Mouse (Mus musculus) myocyte (in vitro differentiated cells): ENCODE measurements around the gene Hjurp. TPM values are rescaled to one million over a fixed set of nuclear protein-coding genes. Genes with fewer than 3 reads are reported as not detected.

ENCODE experiments used
- H3K27me3 ChIP-seq: one replicate; pipeline ENCODE4 v1.6.1; 2011; ENCODE audit not compliant: control insufficient read depth, insufficient read depth, insufficient read length
- H3K36me3 ChIP-seq: one replicate; pipeline ENCODE4 v1.6.1; 2011; ENCODE audit not compliant: control insufficient read depth, insufficient read depth
- H3K4me2 ChIP-seq: one replicate; pipeline ENCODE4 v1.6.1; 2011; ENCODE audit warnings: low read depth, control low read depth
- H3K4me3 ChIP-seq: one replicate; pipeline ENCODE4 v1.5.1; 2011; ENCODE audit warnings: mild to moderate bottlenecking, control low read depth, moderate library complexity
- H3K79me2 ChIP-seq: one replicate; pipeline ENCODE4 v1.6.1; 2011; ENCODE audit not compliant: control insufficient read depth, insufficient read depth
- H3ac ChIP-seq: one replicate; pipeline ENCODE4 v1.6.1; 2011; ENCODE audit not compliant: control insufficient read depth, insufficient read length
- CEBPB ChIP-seq: IDR thresholded peaks from 2 replicates; pipeline ENCODE4 v1.6.1; 2011; ENCODE audit warnings: mild to moderate bottlenecking, moderate library complexity; ENCODE audit not compliant: poor library complexity, insufficient read depth, severe bottlenecking
- E2F4 ChIP-seq: IDR thresholded peaks from one replicate; pipeline ENCODE4 v1.6.1; 2011; ENCODE audit warnings: mild to moderate bottlenecking, control low read depth, moderate library complexity; ENCODE audit not compliant: insufficient read depth
- MAX ChIP-seq: IDR thresholded peaks from one replicate; pipeline ENCODE4 v1.6.1; 2011; ENCODE audit warnings: low read depth, mild to moderate bottlenecking, control low read depth
- MYOD1 ChIP-seq, 3 experiments: IDR thresholded peaks; one replicate each; pipeline ENCODE4 v1.6.1; 2011; ENCODE audit warnings: control low read depth in 2 of 3, low read depth in 2 of 3, mild to moderate bottlenecking in 2 of 3, moderate library complexity in 1 of 3; ENCODE audit not compliant: insufficient read length in 2 of 3, control insufficient read depth in 1 of 3
- MYOG ChIP-seq, 3 experiments: IDR thresholded peaks; one replicate each; pipeline ENCODE4 v1.6.1; 2011; ENCODE audit warnings: control low read depth in 2 of 3, low read depth in 2 of 3, mild to moderate bottlenecking in 2 of 3; ENCODE audit not compliant: insufficient read length in 2 of 3, control insufficient read depth in 1 of 3, insufficient read depth in 1 of 3
- POLR2A ChIP-seq: IDR thresholded peaks from one replicate; pipeline ENCODE4 v1.6.1; 2011; ENCODE audit warnings: low read depth, mild to moderate bottlenecking, control low read depth, moderate library complexity; ENCODE audit not compliant: insufficient read length
- POLR2AphosphoS2 ChIP-seq: IDR thresholded peaks from one replicate; pipeline ENCODE4 v1.6.1; 2011; ENCODE audit warnings: low read depth, control low read depth; ENCODE audit not compliant: insufficient read length
- REST ChIP-seq: IDR thresholded peaks from one replicate; pipeline ENCODE4 v1.6.1; 2011; ENCODE audit warnings: mild to moderate bottlenecking, control low read depth, moderate library complexity; ENCODE audit not compliant: insufficient read depth, insufficient read length
- SRF ChIP-seq: IDR thresholded peaks from one replicate; pipeline ENCODE4 v1.6.1; 2011; ENCODE audit warnings: low read depth; ENCODE audit not compliant: control insufficient read depth, insufficient read length
- TCF12 ChIP-seq: IDR thresholded peaks from one replicate; pipeline ENCODE4 v1.6.1; 2011; ENCODE audit warnings: mild to moderate bottlenecking, control low read depth; ENCODE audit not compliant: poor library complexity, insufficient read depth, severe bottlenecking
- TCF3 ChIP-seq: IDR thresholded peaks from one replicate; pipeline ENCODE4 v1.6.1; 2011; ENCODE audit warnings: low read depth, control low read depth; ENCODE audit not compliant: insufficient read length
- USF1 ChIP-seq: IDR thresholded peaks from one replicate; pipeline ENCODE4 v1.6.1; 2011; ENCODE audit warnings: low read depth, mild to moderate bottlenecking, control low read depth, moderate library complexity
- polyA plus RNA-seq: library from polyadenylated mRNA; unstranded; fragments of >200 nt; fragmentation: generic; extraction: Trizol; gene quantifications from one replicate; pipeline ENCODE4 v1.2.1, GENCODE M21; 2012; ENCODE audit warnings: missing spikeins

Hjurp gene
- polyA plus RNA-seq, 1 experiment: 37.7 TPM

DNA sequence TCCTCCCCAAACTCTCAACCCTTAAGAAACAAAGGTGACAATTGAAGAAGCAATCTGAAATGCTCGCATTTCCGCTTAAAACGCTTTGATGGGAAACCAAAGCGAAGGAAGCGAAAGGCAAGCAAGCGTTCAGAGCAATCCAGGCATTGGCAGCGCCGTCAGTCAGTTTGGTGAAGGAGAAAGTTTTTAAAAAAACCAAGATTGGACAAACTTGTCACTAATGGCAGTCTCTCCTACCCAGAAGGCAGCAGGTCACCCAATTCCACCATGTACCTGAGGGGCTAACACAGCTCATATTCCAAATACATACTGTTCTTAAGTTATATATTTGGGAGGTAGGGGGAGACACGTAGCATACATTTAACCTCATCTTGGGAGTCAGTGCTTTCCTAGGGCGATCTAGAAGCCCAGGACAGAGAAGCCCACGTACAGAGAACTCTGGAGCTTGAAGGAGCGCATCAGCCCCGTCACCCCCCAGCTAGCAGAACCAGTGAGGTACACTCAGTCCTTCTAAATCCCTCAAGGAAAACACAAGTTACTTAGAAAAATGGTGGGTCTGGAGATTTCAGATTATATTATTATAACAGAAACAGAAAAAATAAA is 2.3 kb downstream of the Hjurp start:
- H3K36me3 ChIP-seq: peaks cover 25% of the 10 kb centered on the region
- peak overlapping the region; percentile 44 for H3K4me3 ChIP-seq

DNA sequence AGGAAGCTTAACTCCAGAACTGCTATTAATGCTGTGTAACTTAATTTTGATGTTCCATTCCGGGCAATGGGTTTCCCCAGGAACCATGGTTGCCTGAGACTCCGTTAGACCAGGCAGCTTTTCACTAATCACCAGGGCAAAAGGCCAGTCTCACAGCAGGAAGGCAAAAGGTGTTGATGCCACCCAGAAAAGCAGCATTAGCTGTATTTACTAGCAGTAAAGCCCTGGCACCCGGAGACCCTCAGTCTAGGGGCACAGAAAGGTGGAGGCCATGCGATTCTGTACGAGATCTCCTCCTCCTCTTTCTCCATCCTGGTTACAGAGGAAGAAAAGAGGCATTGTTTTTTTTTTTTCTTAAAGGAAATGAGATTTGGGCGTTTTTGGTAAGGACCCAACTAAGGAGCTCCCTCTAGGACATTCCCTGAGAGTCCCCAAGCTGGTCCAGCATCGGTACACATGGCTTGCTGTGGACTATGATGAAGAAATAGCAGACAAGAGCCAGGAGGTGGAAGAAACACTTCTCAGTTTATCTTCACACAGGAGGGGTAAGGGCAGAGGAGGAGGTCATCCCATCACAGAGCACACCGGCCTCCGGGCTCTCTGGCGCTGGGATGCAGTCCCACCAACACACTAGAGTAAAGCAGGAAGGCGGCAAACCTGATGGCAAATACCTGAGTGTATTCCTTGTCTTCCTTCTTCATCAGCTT is 2.9 kb downstream of the Hjurp start:
- TF ChIP-seq MAX: no peak
- TF ChIP-seq CEBPB: no peak
- no peak for TF ChIP-seq MYOD1 (IDR thresholded peaks at IDR 0.05; ENCODE audit: control insufficient read depth in 1 of 3, insufficient read length in 2 of 3, low read depth in 2 of 3)
- H3K27me3 ChIP-seq: no peaks in the 10 kb centered on the region
- peaks cover 38% of the 10 kb centered on the region for H3K79me2 ChIP-seq
- H3K4me2 ChIP-seq: no peak overlapping the region
- H3K4me3 ChIP-seq: peak overlapping the region; percentile 44
- no peak overlapping the region for H3ac ChIP-seq
- H3K36me3 ChIP-seq: peaks cover 29% of the 10 kb centered on the region

More for the DNA sequence above, 2.3 kb downstream of the Hjurp start:
- TF ChIP-seq POLR2AphosphoS2 (no peak), E2F4 (no peak), POLR2A (no peak), USF1 (no peak), SRF (no peak), MAX (no peak), MYOG (IDR thresholded peaks at IDR 0.05; ENCODE audit: control insufficient read depth in 1 of 3, insufficient read depth in 1 of 3, insufficient read length in 2 of 3, low read depth in 2 of 3) (no peak)
- Histone ChIP-seq H3ac (no peak overlapping the region), H3K4me2 (peak overlapping the region; percentile 73), H3K27me3 (no peaks in the 10 kb centered on the region), H3K79me2 (peaks cover 38% of the 10 kb centered on the region)

DNA sequence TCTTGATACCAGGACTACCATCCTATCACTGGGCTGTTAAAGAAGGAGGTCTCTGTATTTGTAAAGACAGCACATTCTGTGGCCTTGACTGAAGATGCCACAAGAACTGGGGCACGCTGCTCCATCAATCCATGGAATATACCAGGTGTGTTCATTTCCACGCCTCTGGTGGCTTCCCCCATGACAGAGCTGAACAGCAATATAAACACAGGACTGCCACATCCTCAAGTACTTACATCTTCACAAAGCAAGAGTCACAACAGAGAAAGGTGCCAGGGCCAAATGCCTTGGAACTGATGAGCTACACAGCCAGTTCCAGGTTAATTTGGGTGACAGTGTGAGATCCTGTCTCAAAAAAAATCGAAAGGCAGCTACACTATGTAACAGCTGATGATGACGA is 3.6 kb downstream of the Hjurp start:
- peaks cover 36% of the 10 kb centered on the region for H3K36me3 ChIP-seq
- peaks cover 38% of the 10 kb centered on the region for H3K79me2 ChIP-seq
- H3ac ChIP-seq: no peak overlapping the region
- no peaks in the 10 kb centered on the region for H3K27me3 ChIP-seq
- no peak overlapping the region for H3K4me3 ChIP-seq
- TF ChIP-seq MYOD1 (IDR thresholded peaks at IDR 0.05; ENCODE audit: control insufficient read depth in 1 of 3, insufficient read length in 2 of 3, low read depth in 2 of 3): no peak
- no peak for TF ChIP-seq SRF
- no peak for TF ChIP-seq TCF12
- TF ChIP-seq CEBPB: no peak
- no peak for TF ChIP-seq MAX
- no peak for TF ChIP-seq USF1
- TF ChIP-seq MYOG (IDR thresholded peaks at IDR 0.05; ENCODE audit: control insufficient read depth in 1 of 3, insufficient read depth in 1 of 3, insufficient read length in 2 of 3, low read depth in 2 of 3): no peak
- no peak for TF ChIP-seq POLR2AphosphoS2
- TF ChIP-seq REST: no peak
- no peak for TF ChIP-seq TCF3
- TF ChIP-seq E2F4: no peak
- no peak for TF ChIP-seq POLR2A
- no peak overlapping the region for H3K4me2 ChIP-seq

DNA sequence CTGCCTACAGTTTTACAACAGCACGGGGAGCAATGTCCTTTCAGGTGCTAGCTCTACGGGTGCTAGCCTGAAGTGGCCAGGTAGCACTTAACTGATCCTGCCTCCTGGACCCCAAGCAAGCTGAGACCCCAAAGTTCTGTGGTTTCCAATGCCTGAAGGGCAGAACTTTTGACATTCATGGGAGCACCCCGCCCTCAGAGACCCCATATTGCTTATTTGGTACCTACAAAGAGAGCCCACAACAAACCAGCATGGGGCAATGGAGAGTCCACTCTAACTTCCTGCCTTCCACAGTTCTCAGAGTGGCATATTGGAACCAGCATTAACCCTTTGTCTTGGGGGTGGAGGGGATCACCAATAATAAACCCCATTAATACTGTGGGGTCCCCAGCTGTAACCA is 4.1 kb downstream of the Hjurp start:
- no peaks in the 10 kb centered on the region for H3K27me3 ChIP-seq
- no peak overlapping the region for H3ac ChIP-seq
- peaks cover 41% of the 10 kb centered on the region for H3K36me3 ChIP-seq
- no peak overlapping the region for H3K4me3 ChIP-seq
- TF ChIP-seq USF1: no peak
- no peak for TF ChIP-seq TCF3
- TF ChIP-seq SRF: no peak
- TF ChIP-seq REST: no peak
- TF ChIP-seq MYOD1 (IDR thresholded peaks at IDR 0.05; ENCODE audit: control insufficient read depth in 1 of 3, insufficient read length in 2 of 3, low read depth in 2 of 3): no peak
- peaks cover 38% of the 10 kb centered on the region for H3K79me2 ChIP-seq
- H3K4me2 ChIP-seq: no peak overlapping the region

DNA sequence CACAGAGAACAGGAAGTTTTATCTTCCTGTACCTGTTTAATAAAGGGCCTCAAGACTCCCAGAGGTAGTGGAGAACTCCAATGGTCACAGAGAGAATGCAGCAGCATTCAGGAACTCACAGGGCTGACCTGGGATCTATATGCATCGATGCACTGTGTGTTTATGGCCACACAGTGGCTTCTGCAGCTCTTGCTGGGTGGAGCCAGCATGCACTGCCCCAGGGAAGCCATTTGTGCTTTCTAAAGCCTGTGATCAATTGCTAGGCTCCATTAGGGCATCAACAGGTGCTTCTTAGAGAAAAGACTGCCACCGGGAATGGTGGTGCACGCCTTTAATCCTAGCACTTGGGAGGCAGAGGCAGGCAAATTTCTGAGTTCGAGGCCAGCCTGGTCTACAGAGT is 4.6 kb downstream of the Hjurp start:
- Histone ChIP-seq H3K4me3 (no peak overlapping the region), H3ac (no peak overlapping the region), H3K27me3 (no peaks in the 10 kb centered on the region), H3K36me3 (peaks cover 43% of the 10 kb centered on the region), H3K4me2 (no peak overlapping the region), H3K79me2 (peaks cover 38% of the 10 kb centered on the region)
- TF ChIP-seq CEBPB: no peak
- no peak for TF ChIP-seq MAX
